Mouse (Mus musculus) ovary, postnatal 14 days (tissue): ENCODE data around the gene Surf4.
A peak's percentile ranks its signal among the peaks of the same experiment; 100 is the strongest.

Experiments
- DNase-seq: peaks from one replicate; pipeline ENCODE4 v3.0.0; 2022; ENCODE audit warnings: low spot score

Gene Surf4

GRCm38 (mm10) chr2:26930390-26930789, 3.3 kb downstream of the Surf4 start:
- DNase-seq: no peak

- no peak for DNase-seq
These were observed 5.8 kb downstream of the Surf4 start for GRCm38 (mm10) chr2:26927745-26928476.

GRCm38 (mm10) chr2:26921784-26922183, 11.9 kb downstream of the Surf4 start:
- no peak for DNase-seq

GRCm38 (mm10) chr2:26920190-26920855, 13.4 kb downstream of the Surf4 start:
- DNase-seq: no peak

GRCm38 (mm10) chr2:26919684-26920083, 14.0 kb downstream of the Surf4 start:
- DNase-seq: no peak

- DNase-seq: no peak
These were observed 17.0 kb downstream of the Surf4 start for GRCm38 (mm10) chr2:26916738-26917137.

- DNase-seq: peak; percentile 68
These were observed 17.6 kb downstream of the Surf4 start, which contains the start of the genes Surf2 and Surf1 for GRCm38 (mm10) chr2:26915927-26916728. Gene Surf2, plus strand, starts transcription at chr2:26916367. Gene Surf1, minus strand, starts transcription at chr2:26916530.

- no peak for DNase-seq
These were observed 19.4 kb downstream of the Surf4 start for GRCm38 (mm10) chr2:26914148-26914941.

GRCm38 (mm10) chr2:26913416-26914147, 20.1 kb downstream of the Surf4 start:
- no peak for DNase-seq

GRCm38 (mm10) chr2:26912253-26912770, 21.4 kb downstream of the Surf4 start:
- DNase-seq: no peak

- DNase-seq: peak; percentile 53
These were observed 22.5 kb downstream of the Surf4 start for GRCm38 (mm10) chr2:26910994-26911765.

- peak; percentile 99 for DNase-seq
These were observed 23.4 kb downstream of the Surf4 start, which contains the start of the genes Med22 and Rpl7a for GRCm38 (mm10) chr2:26910124-26910993. Gene Med22, minus strand, starts transcription at chr2:26910677. Gene Rpl7a, plus strand, starts transcription at chr2:26910764.

- DNase-seq: no peak
These were observed 24.3 kb downstream of the Surf4 start for GRCm38 (mm10) chr2:26909387-26909784.

- DNase-seq: no peak
These were observed 24.9 kb downstream of the Surf4 start for GRCm38 (mm10) chr2:26908710-26909386.

- no peak for DNase-seq
These were observed 26.6 kb downstream of the Surf4 start for GRCm38 (mm10) chr2:26907109-26907508.

GRCm38 (mm10) chr2:26906431-26906830, 27.3 kb downstream of the Surf4 start:
- no peak for DNase-seq

GRCm38 (mm10) chr2:26905936-26906335, 27.8 kb downstream of the Surf4 start:
- DNase-seq: no peak

GRCm38 (mm10) chr2:26903311-26903710, 30.4 kb downstream of the Surf4 start:
- no peak for DNase-seq
